Mouse (Mus musculus): ENCODE data around the gene 4930590J08Rik. TPM values are rescaled to one million over a fixed set of nuclear protein-coding genes. Genes with fewer than 3 reads are reported as not detected.
"Not testable (repeated sequence)": the region's sequence is repeated elsewhere in the genome, so short reads cannot be mapped to it uniquely, and the experiment has no call there.

4930590J08Rik gene
- polyA plus RNA-seq (2014; fragmentation: Nextera tagmentation; extraction: Ambion mirVana) = 0.28 and 0.72 TPM in 2 replicates

DNA sequence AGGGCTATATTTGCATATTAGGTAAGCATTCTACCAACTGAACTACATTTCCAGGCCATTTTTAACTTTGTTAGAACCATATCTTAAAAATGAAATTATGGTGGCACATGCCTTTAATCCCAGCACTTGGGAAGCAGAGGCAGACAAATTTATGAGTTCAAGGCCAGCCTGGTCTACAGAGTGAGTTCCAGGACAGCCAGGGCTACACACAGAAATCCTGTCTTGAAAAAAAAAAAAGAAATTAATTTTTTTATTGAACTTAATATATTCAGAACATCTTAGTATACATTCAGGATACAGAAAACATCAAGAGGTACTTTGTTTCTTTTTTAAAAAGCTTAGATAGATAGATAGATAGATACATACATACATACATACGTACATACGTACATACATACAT, at the start of gene 4930590J08Rik:
Gene 4930590J08Rik (plus strand): TSS at position 301 of the 400 bp plus-strand sequence.
- H3K27me3 ChIP-seq (ENCODE audit: control insufficient read depth, insufficient read depth, low read length); H3K9me3 ChIP-seq (ENCODE audit: control insufficient read depth, low read length); H3K9ac ChIP-seq (ENCODE audit: low read length); H3K4me2 ChIP-seq (ENCODE audit: low read length); H3K4me1 ChIP-seq (ENCODE audit: control insufficient read depth in 2 of 2, insufficient read depth in 2 of 2, low read length in 2 of 2); H3K4me3 ChIP-seq (ENCODE audit: control insufficient read depth in 1 of 2, insufficient read depth in 1 of 2, low read depth in 1 of 2, low read length in 2 of 2); H3K27ac ChIP-seq (replicated peaks in 1 of 2; ENCODE audit: control insufficient read depth in 1 of 2, insufficient read depth in 1 of 2, low read depth in 2 of 2, low read length in 2 of 2); ATAC-seq (ENCODE audit: insufficient number of reproducible peaks, insufficient read depth, low FRiP score, low read depth): not testable (repeated sequence)
- peaks cover 42% of the 10 kb centered on the region for H3K36me3 ChIP-seq (ENCODE audit: control insufficient read depth, insufficient read depth, low read length)
- WGBS = 96% methylated on average over 2 of the region's 2 CpGs

- Histone ChIP-seq H3K4me3 (ENCODE audit: control insufficient read depth in 1 of 2, insufficient read depth in 1 of 2, low read depth in 1 of 2, low read length in 2 of 2) (no peak overlapping the region), H3K4me2 (ENCODE audit: low read length) (no peak overlapping the region), H3K9me3 (ENCODE audit: control insufficient read depth, low read length) (0 out of 2 replicates have a peak, but pooled peaks cover 5% of the 10 kb centered on the region), H3K36me3 (ENCODE audit: control insufficient read depth, insufficient read depth, low read length) (no peaks in the 10 kb centered on the region), H3K27me3 (ENCODE audit: control insufficient read depth, insufficient read depth, low read length) (peaks cover 5% of the 10 kb centered on the region; the same call in 1 of the 2 replicates), H3K27ac (replicated peaks in 1 of 2; ENCODE audit: control insufficient read depth in 1 of 2, insufficient read depth in 1 of 2, low read depth in 2 of 2, low read length in 2 of 2) (no peak overlapping the region), H3K9ac (ENCODE audit: low read length) (no peak overlapping the region), H3K4me1 (ENCODE audit: control insufficient read depth in 2 of 2, insufficient read depth in 2 of 2, low read length in 2 of 2) (no peaks in the 10 kb centered on the region)
- whole genome bisulfite sequencing = 39% methylated on average over 5 of the region's 5 CpGs
- no peak for ATAC-seq (ENCODE audit: insufficient number of reproducible peaks, insufficient read depth, low FRiP score, low read depth)
Observed at GRCm38 (mm10) chr6:91858339-91858738, 44.3 kb upstream of the 4930590J08Rik start.

DNA sequence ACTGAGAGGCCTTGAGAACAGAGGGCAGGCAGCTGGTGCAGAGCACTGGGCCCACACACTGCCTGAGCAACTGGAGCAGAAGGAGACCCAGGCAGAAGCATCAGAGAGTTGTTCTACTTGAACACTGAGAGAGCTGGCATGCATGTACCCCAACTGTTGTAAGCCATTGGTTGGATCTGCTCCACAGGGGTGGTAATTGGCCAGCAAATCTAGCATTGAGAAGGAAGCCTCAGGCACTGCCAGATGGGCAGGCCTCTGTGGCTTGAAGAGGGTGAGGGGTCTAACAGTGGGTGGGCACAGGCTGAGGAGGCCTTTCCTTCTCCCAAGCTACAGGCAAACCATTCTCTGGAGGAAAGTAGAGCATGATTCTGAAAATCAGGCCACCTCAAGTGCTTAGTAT, 39.8 kb upstream of the 4930590J08Rik start:
- ATAC-seq (ENCODE audit: insufficient number of reproducible peaks, insufficient read depth, low FRiP score, low read depth) = no peak
- no peak overlapping the region for H3K27ac ChIP-seq (replicated peaks in 1 of 2; ENCODE audit: control insufficient read depth in 1 of 2, insufficient read depth in 1 of 2, low read depth in 2 of 2, low read length in 2 of 2)
- H3K9ac ChIP-seq (ENCODE audit: low read length) = no peak overlapping the region
- H3K9me3 ChIP-seq (ENCODE audit: control insufficient read depth, low read length) = 0 out of 2 replicates have a peak, but pooled peaks cover 5% of the 10 kb centered on the region
- H3K4me3 ChIP-seq (ENCODE audit: control insufficient read depth in 1 of 2, insufficient read depth in 1 of 2, low read depth in 1 of 2, low read length in 2 of 2) = no peak overlapping the region
- no peaks in the 10 kb centered on the region for H3K27me3 ChIP-seq (ENCODE audit: control insufficient read depth, insufficient read depth, low read length)
- no peaks in the 10 kb centered on the region for H3K36me3 ChIP-seq (ENCODE audit: control insufficient read depth, insufficient read depth, low read length)
- H3K4me2 ChIP-seq (ENCODE audit: low read length) = no peak overlapping the region
- H3K4me1 ChIP-seq (ENCODE audit: control insufficient read depth in 2 of 2, insufficient read depth in 2 of 2, low read length in 2 of 2) = no peaks in the 10 kb centered on the region

- ATAC-seq (ENCODE audit: insufficient number of reproducible peaks, insufficient read depth, low FRiP score, low read depth) = no peak
- H3K9me3 ChIP-seq (ENCODE audit: control insufficient read depth, low read length) = 0 out of 2 replicates have a peak, but pooled peaks cover 5% of the 10 kb centered on the region
- no peak overlapping the region for H3K4me3 ChIP-seq (ENCODE audit: control insufficient read depth in 1 of 2, insufficient read depth in 1 of 2, low read depth in 1 of 2, low read length in 2 of 2)
- 69% methylated on average over 5 of the region's 5 CpGs for WGBS
- H3K36me3 ChIP-seq (ENCODE audit: control insufficient read depth, insufficient read depth, low read length) = no peaks in the 10 kb centered on the region
- no peak overlapping the region for H3K9ac ChIP-seq (ENCODE audit: low read length)
- no peak overlapping the region for H3K27ac ChIP-seq (replicated peaks in 1 of 2; ENCODE audit: control insufficient read depth in 1 of 2, insufficient read depth in 1 of 2, low read depth in 2 of 2, low read length in 2 of 2)
- no peaks in the 10 kb centered on the region for H3K4me1 ChIP-seq (ENCODE audit: control insufficient read depth in 2 of 2, insufficient read depth in 2 of 2, low read length in 2 of 2)
- no peak overlapping the region for H3K4me2 ChIP-seq (ENCODE audit: low read length)
- H3K27me3 ChIP-seq (ENCODE audit: control insufficient read depth, insufficient read depth, low read length) = no peaks in the 10 kb centered on the region
Observed at GRCm38 (mm10) chr6:91864595-91864994, 38.0 kb upstream of the 4930590J08Rik start.

DNA sequence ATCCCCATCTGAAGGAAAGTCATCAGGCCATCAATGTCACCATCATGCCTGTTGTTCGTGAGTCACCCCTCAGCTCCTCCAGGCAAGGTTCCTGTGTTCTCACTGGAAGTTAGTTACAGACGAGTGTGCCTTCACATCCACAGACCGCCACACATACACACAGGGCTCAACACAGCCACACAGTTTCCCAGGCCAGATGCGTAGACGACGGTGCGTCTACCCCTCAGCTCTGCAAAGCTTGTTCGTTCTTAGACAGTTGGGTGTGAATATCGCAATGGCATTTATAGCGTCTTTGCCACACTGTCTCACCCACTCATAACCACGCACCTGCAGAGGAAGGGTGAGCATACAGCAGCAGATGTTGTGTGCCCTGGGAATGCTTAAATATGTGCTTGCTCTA, 37.0 kb upstream of the 4930590J08Rik start:
- H3K4me3 ChIP-seq (ENCODE audit: control insufficient read depth in 1 of 2, insufficient read depth in 1 of 2, low read depth in 1 of 2, low read length in 2 of 2) = no peak overlapping the region
- H3K4me2 ChIP-seq (ENCODE audit: low read length) = no peak overlapping the region
- no peak overlapping the region for H3K27ac ChIP-seq (replicated peaks in 1 of 2; ENCODE audit: control insufficient read depth in 1 of 2, insufficient read depth in 1 of 2, low read depth in 2 of 2, low read length in 2 of 2)
- no peaks in the 10 kb centered on the region for H3K36me3 ChIP-seq (ENCODE audit: control insufficient read depth, insufficient read depth, low read length)
- H3K9me3 ChIP-seq (ENCODE audit: control insufficient read depth, low read length) = 0 out of 2 replicates have a peak, but pooled peaks cover 5% of the 10 kb centered on the region
- ATAC-seq (ENCODE audit: insufficient number of reproducible peaks, insufficient read depth, low FRiP score, low read depth) = no peak
- no peaks in the 10 kb centered on the region for H3K27me3 ChIP-seq (ENCODE audit: control insufficient read depth, insufficient read depth, low read length)
- WGBS = 82% methylated on average over 11 of the region's 11 CpGs
- H3K9ac ChIP-seq (ENCODE audit: low read length) = no peak overlapping the region
- no peaks in the 10 kb centered on the region for H3K4me1 ChIP-seq (ENCODE audit: control insufficient read depth in 2 of 2, insufficient read depth in 2 of 2, low read length in 2 of 2)

DNA sequence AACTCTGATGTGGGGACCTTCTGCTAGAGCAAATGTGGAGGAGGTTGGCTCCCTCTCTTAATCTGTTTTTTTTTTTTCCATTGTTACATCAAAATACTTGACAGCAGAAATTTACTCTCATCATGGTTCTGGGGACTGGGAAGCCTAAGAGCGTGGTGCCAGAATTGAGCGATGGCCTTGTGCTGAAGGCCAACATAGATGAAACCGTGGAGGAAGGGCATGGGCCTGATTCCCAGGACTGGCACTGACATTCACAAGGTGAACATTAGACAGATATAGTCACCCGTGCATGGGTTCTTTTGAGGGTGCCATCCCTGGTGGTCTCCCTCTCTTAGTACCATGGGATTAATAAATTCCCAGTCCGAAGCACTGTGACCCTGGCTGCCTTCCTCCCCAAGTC, 34.5 kb upstream of the 4930590J08Rik start:
- Histone ChIP-seq H3K9ac (ENCODE audit: low read length) (no peak overlapping the region), H3K4me3 (ENCODE audit: control insufficient read depth in 1 of 2, insufficient read depth in 1 of 2, low read depth in 1 of 2, low read length in 2 of 2) (no peak overlapping the region), H3K27me3 (ENCODE audit: control insufficient read depth, insufficient read depth, low read length) (no peaks in the 10 kb centered on the region), H3K36me3 (ENCODE audit: control insufficient read depth, insufficient read depth, low read length) (no peaks in the 10 kb centered on the region), H3K9me3 (ENCODE audit: control insufficient read depth, low read length) (no peaks in the 10 kb centered on the region), H3K4me1 (ENCODE audit: control insufficient read depth in 2 of 2, insufficient read depth in 2 of 2, low read length in 2 of 2) (0 out of 4 replicates have a peak, but pooled peaks cover 0 to 5% of the 10 kb centered on the region in 2 experiments), H3K4me2 (ENCODE audit: low read length) (no peak overlapping the region), H3K27ac (replicated peaks in 1 of 2; ENCODE audit: control insufficient read depth in 1 of 2, insufficient read depth in 1 of 2, low read depth in 2 of 2, low read length in 2 of 2) (no peak overlapping the region)
- WGBS = 84% methylated on average over 5 of the region's 5 CpGs
- ATAC-seq (ENCODE audit: insufficient number of reproducible peaks, insufficient read depth, low FRiP score, low read depth) = no peak

DNA sequence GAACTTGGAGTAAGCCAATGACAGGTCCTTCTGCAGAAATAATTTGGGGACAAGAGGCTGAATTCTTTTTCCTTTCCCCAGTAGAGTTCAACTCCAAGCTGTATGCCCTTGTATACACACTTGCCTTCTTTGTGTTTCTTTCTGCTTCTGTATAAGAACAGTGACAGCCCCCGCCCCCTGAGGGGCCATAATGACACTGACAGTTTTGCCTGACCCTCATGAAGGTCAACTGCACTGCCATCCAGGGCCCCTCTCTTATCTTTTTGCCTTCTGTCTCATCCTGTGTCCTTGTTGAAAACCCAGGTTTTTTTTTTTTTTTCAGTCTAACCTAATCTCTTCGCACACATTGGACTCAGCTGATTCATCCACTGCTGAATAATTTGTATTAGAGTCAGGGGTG, 29.8 kb upstream of the 4930590J08Rik start:
- Histone ChIP-seq H3K27ac (replicated peaks in 1 of 2; ENCODE audit: control insufficient read depth in 1 of 2, insufficient read depth in 1 of 2, low read depth in 2 of 2, low read length in 2 of 2) (no peak overlapping the region), H3K4me2 (ENCODE audit: low read length) (no peak overlapping the region), H3K27me3 (ENCODE audit: control insufficient read depth, insufficient read depth, low read length) (no peaks in the 10 kb centered on the region), H3K9ac (ENCODE audit: low read length) (no peak overlapping the region), H3K36me3 (ENCODE audit: control insufficient read depth, insufficient read depth, low read length) (no peaks in the 10 kb centered on the region), H3K4me1 (ENCODE audit: control insufficient read depth in 2 of 2, insufficient read depth in 2 of 2, low read length in 2 of 2) (peaks cover 0 to 8% of the 10 kb centered on the region in 2 experiments; a peak in 1 of 4 replicates), H3K9me3 (ENCODE audit: control insufficient read depth, low read length) (no peaks in the 10 kb centered on the region), H3K4me3 (ENCODE audit: control insufficient read depth in 1 of 2, insufficient read depth in 1 of 2, low read depth in 1 of 2, low read length in 2 of 2) (no peak overlapping the region)
- 50% methylated on average over 2 of the region's 2 CpGs for WGBS
- ATAC-seq (ENCODE audit: insufficient number of reproducible peaks, insufficient read depth, low FRiP score, low read depth) = no peak
